Mouse (Mus musculus): ENCODE results near the gene Eif5a. TPM values are rescaled to one million over a fixed set of nuclear protein-coding genes. Genes with fewer than 3 reads are reported as not detected.
A peak's percentile ranks its signal among the peaks of the same experiment; 100 is the strongest.

Gene Eif5a
- total and polyA plus RNA-seq, 2 experiments, result 321 to 374 TPM

DNA sequence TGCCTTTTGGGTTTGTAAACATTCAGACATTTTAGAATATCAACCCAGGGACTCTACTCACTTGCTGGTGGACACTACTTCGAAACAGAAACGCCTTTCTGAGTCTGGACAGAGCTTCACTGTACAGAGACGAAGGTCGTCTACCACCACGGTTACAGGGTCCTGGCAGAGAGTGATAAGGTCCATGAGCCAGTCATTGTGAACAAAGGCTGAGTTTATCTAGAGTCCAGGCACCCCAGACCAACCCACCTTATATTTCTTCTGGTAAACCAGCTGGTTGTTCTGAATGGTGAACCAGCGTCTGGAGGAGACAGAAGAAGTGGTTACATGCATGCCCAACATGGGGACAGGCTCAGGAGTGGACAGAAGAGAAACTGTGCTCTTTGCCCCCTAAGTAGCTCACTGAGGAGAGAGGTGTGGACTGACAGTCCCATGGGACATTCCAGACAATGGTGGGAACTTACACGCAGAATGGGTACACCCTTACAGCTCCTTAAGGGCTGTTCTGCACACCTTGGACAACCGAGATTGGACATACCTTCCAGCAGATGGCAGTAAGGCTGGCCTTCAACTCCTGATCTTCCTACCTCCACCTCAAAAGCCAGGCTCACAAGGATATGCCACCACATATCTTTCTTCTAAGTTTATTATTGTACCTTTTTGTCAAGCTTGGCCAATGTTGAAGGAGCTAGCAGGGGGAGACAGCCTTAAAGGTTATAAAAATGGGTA, 34.7 kb downstream of the Eif5a start:
- 48% methylated on average over 8 of the region's 8 CpGs for WGBS
- H3K9ac ChIP-seq (ENCODE audit: low read depth, low read length), result no peak overlapping the region
- no peaks in the 10 kb centered on the region for H3K4me1 ChIP-seq (ENCODE audit: control insufficient read depth, insufficient read depth, low read length)
- no peaks in the 10 kb centered on the region for H3K79me2 ChIP-seq (ENCODE audit: control insufficient read depth, insufficient read depth, low read length)
- no peak overlapping the region for H3K4me3 ChIP-seq (ENCODE audit: insufficient read depth, low read depth, low read length)
- no peak for DNase-seq (ENCODE audit: extremely low read depth, low read depth, low spot score)
- TF ChIP-seq CTCF (IDR thresholded peaks at IDR 0.05; ENCODE audit: low read depth, low read length) (peak; percentile 9; the same call in 1 of the 2 replicates), POLR2A (IDR thresholded peaks at IDR 0.05; ENCODE audit: extremely low read depth, insufficient read depth, low read length) (no peak)
- no peaks in the 10 kb centered on the region for H3K36me3 ChIP-seq (ENCODE audit: control insufficient read depth, insufficient read depth, low read length)
- no peaks in the 10 kb centered on the region for H3K27me3 ChIP-seq (ENCODE audit: control insufficient read depth, insufficient read depth, low read length)
- no peak overlapping the region for H3K27ac ChIP-seq (replicated peaks; ENCODE audit: insufficient read depth, low read depth, low read length)

- H3K36me3 ChIP-seq (ENCODE audit: control insufficient read depth, insufficient read depth, low read length), result no peaks in the 10 kb centered on the region
- 0 out of 2 replicates have a peak, but pooled peaks cover 3% of the 10 kb centered on the region for H3K4me1 ChIP-seq (ENCODE audit: control insufficient read depth, insufficient read depth, low read length)
- peak overlapping the region; percentile 8; the same call in 1 of the 2 replicates for H3K9ac ChIP-seq (ENCODE audit: low read depth, low read length)
- WGBS, result 81% methylated on average over 8 of the region's 8 CpGs
- H3K4me3 ChIP-seq (ENCODE audit: insufficient read depth, low read depth, low read length), result peak overlapping the region; percentile 31; the same call in 1 of the 2 replicates
- no peak for DNase-seq (ENCODE audit: extremely low read depth, low read depth, low spot score)
- TF ChIP-seq CTCF (IDR thresholded peaks at IDR 0.05; ENCODE audit: low read depth, low read length) (no peak), POLR2A (IDR thresholded peaks at IDR 0.05; ENCODE audit: extremely low read depth, insufficient read depth, low read length) (no peak)
- H3K79me2 ChIP-seq (ENCODE audit: control insufficient read depth, insufficient read depth, low read length), result no peaks in the 10 kb centered on the region
- peak overlapping the region; percentile 49 for H3K27ac ChIP-seq (replicated peaks; ENCODE audit: insufficient read depth, low read depth, low read length)
- no peaks in the 10 kb centered on the region for H3K27me3 ChIP-seq (ENCODE audit: control insufficient read depth, insufficient read depth, low read length)
These were observed 37.1 kb downstream of the Eif5a start for GRCm38 (mm10) chr11:69884663-69885062.

GRCm38 (mm10) chr11:69884240-69884639, 37.5 kb downstream of the Eif5a start:
- H3K27ac ChIP-seq (replicated peaks; ENCODE audit: insufficient read depth, low read depth, low read length), result peak overlapping the region; percentile 49
- DNase-seq (ENCODE audit: extremely low read depth, low read depth, low spot score), result no peak
- WGBS, result 69% methylated on average over 9 of the region's 9 CpGs

DNA sequence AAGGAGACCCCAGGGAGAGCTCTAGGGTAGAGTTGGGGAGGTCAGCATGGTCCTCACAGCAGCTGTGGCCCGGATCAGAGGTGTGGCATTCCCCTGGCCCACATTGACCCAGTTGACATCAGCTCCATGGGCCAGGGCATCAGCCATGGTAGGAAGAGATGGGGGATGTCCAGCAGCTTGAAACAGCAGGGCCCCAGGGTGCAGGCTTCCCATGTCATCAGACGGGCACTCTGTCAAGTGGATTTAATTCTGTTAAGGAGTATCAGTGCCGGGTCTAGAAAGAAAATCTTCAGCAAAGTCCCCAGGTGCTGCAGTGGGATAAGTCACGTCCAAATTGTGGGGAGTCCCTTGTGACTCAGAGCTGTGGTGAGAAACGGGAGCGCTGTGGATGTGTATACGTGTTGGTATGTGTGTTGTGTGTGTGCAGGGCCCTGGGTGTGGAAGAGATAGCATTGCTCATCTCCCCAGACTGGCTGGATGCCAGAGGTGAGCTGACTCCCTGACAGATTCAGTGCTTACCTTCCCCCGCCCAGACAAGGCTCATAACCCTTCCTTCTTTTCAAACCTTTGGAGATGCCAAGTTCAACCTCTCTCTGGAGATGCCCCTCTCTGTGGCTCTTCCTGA, 38.1 kb downstream of the Eif5a start:
- no peak overlapping the region for H3K4me3 ChIP-seq (ENCODE audit: insufficient read depth, low read depth, low read length)

More at GRCm38 (mm10) chr11:69884240-69884639, 37.5 kb downstream of the Eif5a start:
- no peak for TF ChIP-seq CTCF (IDR thresholded peaks at IDR 0.05; ENCODE audit: low read depth, low read length)
- no peak for TF ChIP-seq POLR2A (IDR thresholded peaks at IDR 0.05; ENCODE audit: extremely low read depth, insufficient read depth, low read length)
- Histone ChIP-seq H3K4me1 (ENCODE audit: control insufficient read depth, insufficient read depth, low read length) (0 out of 2 replicates have a peak, but pooled peaks cover 3% of the 10 kb centered on the region), H3K27me3 (ENCODE audit: control insufficient read depth, insufficient read depth, low read length) (no peaks in the 10 kb centered on the region), H3K79me2 (ENCODE audit: control insufficient read depth, insufficient read depth, low read length) (no peaks in the 10 kb centered on the region), H3K9ac (ENCODE audit: low read depth, low read length) (peak overlapping the region; percentile 8; the same call in 1 of the 2 replicates), H3K36me3 (ENCODE audit: control insufficient read depth, insufficient read depth, low read length) (no peaks in the 10 kb centered on the region), H3K4me3 (ENCODE audit: insufficient read depth, low read depth, low read length) (peak overlapping the region; percentile 31; the same call in 1 of the 2 replicates)

DNA sequence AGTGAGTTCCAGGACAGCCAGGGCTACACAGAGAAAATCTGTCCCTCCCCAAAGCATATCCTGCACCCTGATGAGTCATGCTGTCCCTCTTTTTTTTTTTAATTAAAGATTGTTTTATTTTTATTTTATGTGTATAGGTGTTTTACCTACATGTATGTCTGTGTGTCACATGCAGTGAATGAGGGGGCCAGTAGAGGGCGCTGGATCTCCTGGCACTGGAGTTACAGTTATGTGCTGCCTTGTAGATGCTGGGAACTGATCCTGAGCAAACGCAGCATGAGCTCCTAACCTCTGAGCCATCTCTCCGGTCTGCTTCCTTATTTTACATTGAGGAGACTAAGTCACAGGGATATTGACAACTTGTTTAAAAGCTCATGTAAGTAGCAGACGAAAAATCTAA, 38.7 kb downstream of the Eif5a start:
- H3K79me2 ChIP-seq (ENCODE audit: control insufficient read depth, insufficient read depth, low read length), result no peaks in the 10 kb centered on the region
- whole genome bisulfite sequencing, result 75% methylated on average over 4 of the region's 4 CpGs
- H3K4me3 ChIP-seq (ENCODE audit: insufficient read depth, low read depth, low read length), result no peak overlapping the region
- no peaks in the 10 kb centered on the region for H3K36me3 ChIP-seq (ENCODE audit: control insufficient read depth, insufficient read depth, low read length)
- no peak overlapping the region for H3K9ac ChIP-seq (ENCODE audit: low read depth, low read length)
- TF ChIP-seq CTCF (IDR thresholded peaks at IDR 0.05; ENCODE audit: low read depth, low read length), result peak; percentile 53; the same call in 1 of the 2 replicates
- TF ChIP-seq POLR2A (IDR thresholded peaks at IDR 0.05; ENCODE audit: extremely low read depth, insufficient read depth, low read length), result no peak
- H3K27me3 ChIP-seq (ENCODE audit: control insufficient read depth, insufficient read depth, low read length), result no peaks in the 10 kb centered on the region
- no peak for DNase-seq (ENCODE audit: extremely low read depth, low read depth, low spot score)
- H3K4me1 ChIP-seq (ENCODE audit: control insufficient read depth, insufficient read depth, low read length), result 0 out of 2 replicates have a peak, but pooled peaks cover 3% of the 10 kb centered on the region
- no peak overlapping the region for H3K27ac ChIP-seq (replicated peaks; ENCODE audit: insufficient read depth, low read depth, low read length)

More for the DNA sequence above, 38.1 kb downstream of the Eif5a start:
- H3K27me3 ChIP-seq (ENCODE audit: control insufficient read depth, insufficient read depth, low read length), result no peaks in the 10 kb centered on the region
- no peak overlapping the region for H3K27ac ChIP-seq (replicated peaks; ENCODE audit: insufficient read depth, low read depth, low read length)
- H3K79me2 ChIP-seq (ENCODE audit: control insufficient read depth, insufficient read depth, low read length), result no peaks in the 10 kb centered on the region
- H3K9ac ChIP-seq (ENCODE audit: low read depth, low read length), result no peak overlapping the region
- no peak for DNase-seq (ENCODE audit: extremely low read depth, low read depth, low spot score)
- WGBS, result 87% methylated on average over 8 of the region's 8 CpGs
- no peaks in the 10 kb centered on the region for H3K36me3 ChIP-seq (ENCODE audit: control insufficient read depth, insufficient read depth, low read length)
- 0 out of 2 replicates have a peak, but pooled peaks cover 3% of the 10 kb centered on the region for H3K4me1 ChIP-seq (ENCODE audit: control insufficient read depth, insufficient read depth, low read length)
- no peak for TF ChIP-seq POLR2A (IDR thresholded peaks at IDR 0.05; ENCODE audit: extremely low read depth, insufficient read depth, low read length)
- TF ChIP-seq CTCF (IDR thresholded peaks at IDR 0.05; ENCODE audit: low read depth, low read length), result no peak

Measured in liver, adult 2 months (tissue).